Mouse (Mus musculus) heart, adult 2 months (tissue): ENCODE measurements at regions not wholly inside any gene's neighbourhood (a gene's known extent, or its start where the extent isn't known, plus 50 kb on each side); places are given as distances from the start of the nearest gene placed in this dataset.

Experiments
- CTCF ChIP-seq: fragments of 200-600 bp; IDR thresholded peaks from 2 replicates; pipeline ENCODE4 v1.8.1; 2022; ENCODE audit warnings: antibody characterized with exemption, mild to moderate bottlenecking, moderate library complexity
- EP300 ChIP-seq: fragments of 200-500 bp; IDR thresholded peaks from 2 replicates; pipeline ENCODE4 v1.6.1; 2011; ENCODE audit warnings: low read depth, low read length, control low read depth; ENCODE audit not compliant: insufficient read depth
- POLR2A ChIP-seq: fragments of 200-500 bp; IDR thresholded peaks from 2 replicates; pipeline ENCODE4 v1.6.1; 2011; ENCODE audit warnings: mild to moderate bottlenecking, low read depth, low read length, control low read depth; ENCODE audit not compliant: insufficient read depth

GRCm38 (mm10) chr1:105177015-105177762, 179.3 kb downstream of the Rnf152 start:
- TF ChIP-seq CTCF: no peak
- TF ChIP-seq EP300: no peak
- no peak for TF ChIP-seq POLR2A
